Mouse (Mus musculus): ENCODE measurements around the gene Pi4ka.

- TF ChIP-seq CTCF (IDR thresholded peaks at IDR 0.05; ENCODE audit: borderline replicate concordance, insufficient read depth, low read depth, low read length): no peak
- no peak for TF ChIP-seq POLR2A (IDR thresholded peaks at IDR 0.05; ENCODE audit: borderline replicate concordance, insufficient read depth, low read length)
Measured at GRCm38 (mm10) chr16:17280471-17280870, 125.6 kb downstream of the Pi4ka start.

All from cerebellum, adult 2 months (tissue).